Mouse (Mus musculus): ENCODE results near the gene Ptprd.

DNA sequence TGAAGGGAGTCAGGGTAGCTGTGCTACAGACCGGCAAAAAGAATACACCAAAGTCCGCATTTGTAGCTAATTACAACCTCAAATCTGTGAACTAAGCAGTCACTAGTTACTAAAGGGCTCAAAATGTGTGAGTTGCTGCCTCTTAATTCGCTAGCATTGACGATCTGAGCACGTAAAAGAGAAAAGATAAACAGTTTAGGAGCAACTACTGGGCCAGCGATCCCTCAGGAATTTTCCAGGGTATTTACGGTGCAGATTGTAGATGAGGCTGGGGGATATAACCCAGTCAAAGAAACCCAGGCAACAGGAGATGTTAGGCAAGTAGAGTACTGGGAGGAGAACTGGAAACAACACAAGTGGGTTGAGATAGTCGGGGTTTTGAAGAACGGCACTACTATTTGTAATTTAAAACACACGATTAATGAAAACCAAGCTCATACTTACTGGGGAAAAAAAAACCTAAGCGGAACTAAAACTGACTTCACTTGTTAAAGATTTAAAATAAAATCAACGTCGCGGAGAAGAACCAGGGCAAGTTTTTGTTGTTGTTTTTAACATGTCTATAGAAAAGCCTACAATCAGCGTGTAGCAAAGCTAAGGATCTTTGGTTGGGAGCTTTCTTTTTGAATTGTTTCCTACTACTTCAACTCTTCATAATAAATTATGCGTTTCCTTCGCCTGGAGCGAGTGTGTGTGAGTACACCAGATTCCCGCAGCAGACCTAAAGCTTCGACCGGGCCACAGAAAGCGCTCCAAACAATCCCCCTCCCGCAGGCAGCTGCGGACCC is 1762.9 kb downstream of the Ptprd start:
- TF ChIP-seq TAL1 (conservative IDR thresholded peaks at IDR 0.05; ENCODE audit: low read depth, low read length) (no peak), GATA1 (IDR thresholded peaks at IDR 0.05; ENCODE audit: borderline replicate concordance, low read length) (no peak), POLR2AphosphoS5 (IDR thresholded peaks at IDR 0.05; ENCODE audit: insufficient replicate concordance, low read depth, low read length) (no peak)

Measured in G1E (cell line).